ENCODE assay signal across 20 mouse cellular contexts in genomic region chr4:33378894-33379293, GRCm38 (mm10).
DNase-seq lines count a peak whose midpoint lies in the region; ATAC-seq and TF ChIP-seq lines count a peak whose summit lies in the region.
"Had no signal": no experiment of that assay in that cellular context is flagged by ENCODE, and none has a peak within 500 bp of the region (broad histone marks: within the 10 kb centered on the region; RNA-seq: fewer than 3 reads in every experiment).

No protein-coding gene starts in this region.

- H3K36me3 ChIP-seq in liver, embryonic 11.5 days (ENCODE audit: control insufficient read depth, insufficient read depth, low read length), result no peaks in the 10 kb centered on the region
- peaks cover 21% of the 10 kb centered on the region for H3K36me3 ChIP-seq in liver, embryonic 12.5 days
- H3K36me3 ChIP-seq in stomach, postnatal 0 days (ENCODE audit: control insufficient read depth, insufficient read depth, low read length), result no peaks in the 10 kb centered on the region

- TF ChIP-seq CTCF in stomach, postnatal 0 days (IDR thresholded peaks at IDR 0.05; ENCODE audit: low read depth), result no peak

- intact Hi-C loops in left cerebral cortex, postnatal 14 days (cut with DNase I), result no loop called here

- no peak overlapping the region for H3K4me3 ChIP-seq in liver, embryonic 11.5 days (ENCODE audit: low read depth, low read length)
- H3K4me3 ChIP-seq in liver, embryonic 12.5 days, result no peak overlapping the region
- no peak overlapping the region for H3K4me3 ChIP-seq in stomach, postnatal 0 days (ENCODE audit: low read depth, low read length)
- H3K4me3 ChIP-seq: embryonic facial prominence, embryonic 12.5 days; gastrocnemius, adult 2 months; hindbrain, embryonic 15.5 days had no signal

- ATAC-seq in liver, embryonic 11.5 days (replicated peaks; ENCODE audit: low FRiP score), result 0 out of 2 replicates have a peak, but pooled peaks have one; percentile 54
- ATAC-seq in liver, embryonic 12.5 days, result peak; percentile 66
- ATAC-seq in stomach, postnatal 0 days (ENCODE audit: low FRiP score, low TSS enrichment), result 0 out of 2 replicates have a peak, but pooled peaks have one; percentile 35
- ATAC-seq: activated CD4-positive, CD25-positive, alpha-beta regulatory T cell, adult 4 months had no signal

- DNase-seq in adrenal gland, adult 2 months, result peak; percentile 47
- DNase-seq in adrenal gland, postnatal 4 days (ENCODE audit: low spot score in 2 of 2), result no peak
- DNase-seq in liver, embryonic 11.5 days (ENCODE audit: low spot score), result no peak
- no peak for DNase-seq in liver
- DNase-seq in stomach, postnatal 0 days (ENCODE audit: low spot score), result peak; percentile 24
- no peak for DNase-seq in left cerebral cortex, postnatal 14 days (ENCODE audit: low spot score in 2 of 2)
- DNase-seq in kidney, adult 18-20 months, result no peak
- DNase-seq: cerebellum, adult 8-10 months; gastrocnemius, adult 2 months; heart, postnatal 14 days; kidney, adult 9 months; left cerebral cortex, postnatal 4 days; lung, adult 2 months; midbrain, embryonic 14.5 days; retina, postnatal 1 day; right cerebral cortex, postnatal 4 days had no signal

- H3K4me2 ChIP-seq in liver, embryonic 11.5 days, result no peak overlapping the region
- H3K4me2 ChIP-seq in liver, embryonic 12.5 days, result no peak overlapping the region
- H3K4me2 ChIP-seq in stomach, postnatal 0 days (replicated peaks; ENCODE audit: low read depth), result no peak overlapping the region
- H3K4me2 ChIP-seq: embryonic facial prominence, embryonic 12.5 days; hindbrain, embryonic 15.5 days had no signal

- WGBS in liver, embryonic 11.5 days, result 43% methylated on average over 6 of the region's 6 CpGs
- 38% methylated on average over 6 of the region's 6 CpGs for whole genome bisulfite sequencing in liver, embryonic 12.5 days (ENCODE audit: insufficient replicate concordance)
- 52% methylated on average over 6 of the region's 6 CpGs for WGBS in stomach, postnatal 0 days

- no peak overlapping the region for H3K27ac ChIP-seq in liver, embryonic 11.5 days (ENCODE audit: low read depth, low read length)
- no peak overlapping the region for H3K27ac ChIP-seq in liver, embryonic 12.5 days
- no peak overlapping the region for H3K27ac ChIP-seq in stomach, postnatal 0 days (replicated peaks)
- H3K27ac ChIP-seq: embryonic facial prominence, embryonic 12.5 days; gastrocnemius, adult 2 months; hindbrain, embryonic 15.5 days had no signal

- no peaks in the 10 kb centered on the region for H3K27me3 ChIP-seq in liver, embryonic 11.5 days (replicated peaks; ENCODE audit: control insufficient read depth, insufficient read depth, low read length)
- H3K27me3 ChIP-seq in liver, embryonic 12.5 days (replicated peaks), result no peaks in the 10 kb centered on the region
- H3K27me3 ChIP-seq in stomach, postnatal 0 days (ENCODE audit: control insufficient read depth, insufficient read depth, low read length), result no peaks in the 10 kb centered on the region
- H3K27me3 ChIP-seq: embryonic facial prominence, embryonic 12.5 days; hindbrain, embryonic 15.5 days had no signal

- H3K9me3 ChIP-seq in liver, embryonic 11.5 days (ENCODE audit: control insufficient read depth, low read length), result no peaks in the 10 kb centered on the region
- H3K9me3 ChIP-seq in liver, embryonic 12.5 days (replicated peaks), result no peaks in the 10 kb centered on the region
- no peaks in the 10 kb centered on the region for H3K9me3 ChIP-seq in stomach, postnatal 0 days (ENCODE audit: control insufficient read depth, low read length)
- H3K9me3 ChIP-seq: embryonic facial prominence, embryonic 12.5 days; hindbrain, embryonic 15.5 days had no signal

- no peak overlapping the region for H3K9ac ChIP-seq in liver, embryonic 11.5 days (ENCODE audit: low read depth, low read length)
- H3K9ac ChIP-seq in liver, embryonic 12.5 days, result no peak overlapping the region
- no peak overlapping the region for H3K9ac ChIP-seq in stomach, postnatal 0 days (ENCODE audit: low read length)
- H3K9ac ChIP-seq: embryonic facial prominence, embryonic 12.5 days; hindbrain, embryonic 15.5 days had no signal

- no peaks in the 10 kb centered on the region for H3K4me1 ChIP-seq in liver, embryonic 11.5 days (replicated peaks; ENCODE audit: control insufficient read depth, insufficient read depth, low read length)
- H3K4me1 ChIP-seq in liver, embryonic 12.5 days, result peaks cover 10% of the 10 kb centered on the region; the same call in 1 of the 2 replicates
- H3K4me1 ChIP-seq in stomach, postnatal 0 days (replicated peaks; ENCODE audit: control insufficient read depth, insufficient read depth), result no peaks in the 10 kb centered on the region
- H3K4me1 ChIP-seq: embryonic facial prominence, embryonic 12.5 days; hindbrain, embryonic 15.5 days had no signal

- TF ChIP-seq EP300 in stomach, postnatal 0 days (optimal IDR thresholded peaks at IDR 0.05), result no peak

Comparison
In these comparisons a context has a peak if more than half of its experiments do, and no peak if none do; other contexts are left out.
1. DNase-seq: peak in adrenal gland, adult 2 months (single experiment) and stomach, postnatal 0 days (single experiment); none in adrenal gland, postnatal 4 days (0 of 2), liver, embryonic 11.5 days (single experiment), liver (single experiment), left cerebral cortex, postnatal 14 days (0 of 2) and kidney, adult 18-20 months (single experiment).
2. Peak in every context shown above with its lines, with median percentiles within 50 percentile points of each other: ATAC-seq.